Mouse (Mus musculus): ENCODE measurements at regions not wholly inside any gene's neighbourhood (a gene's known extent, or its start where the extent isn't known, plus 50 kb on each side); places are given as distances from the start of the nearest gene placed in this dataset.

GRCm38 (mm10) chr11:38715697-38716096 is 1479.9 kb upstream of the Tenm2 start:
- Histone ChIP-seq H3K4me3 (ENCODE audit: insufficient read depth, low read depth, low read length) (no peak overlapping the region), H3K9ac (ENCODE audit: low read depth, low read length) (no peak overlapping the region), H3K79me2 (ENCODE audit: control insufficient read depth, insufficient read depth, low read length) (no peaks in the 10 kb centered on the region), H3K27me3 (ENCODE audit: control insufficient read depth, insufficient read depth, low read length) (no peaks in the 10 kb centered on the region), H3K36me3 (ENCODE audit: control insufficient read depth, insufficient read depth, low read length) (no peaks in the 10 kb centered on the region), H3K4me1 (ENCODE audit: control insufficient read depth, insufficient read depth, low read length) (no peaks in the 10 kb centered on the region), H3K27ac (replicated peaks; ENCODE audit: insufficient read depth, low read depth, low read length) (no peak overlapping the region)
- TF ChIP-seq CTCF (IDR thresholded peaks at IDR 0.05; ENCODE audit: low read depth, low read length): no peak
- 83% methylated on average over 3 of the region's 3 CpGs for WGBS
- no peak for DNase-seq (ENCODE audit: extremely low read depth, low read depth, low spot score)

DNA sequence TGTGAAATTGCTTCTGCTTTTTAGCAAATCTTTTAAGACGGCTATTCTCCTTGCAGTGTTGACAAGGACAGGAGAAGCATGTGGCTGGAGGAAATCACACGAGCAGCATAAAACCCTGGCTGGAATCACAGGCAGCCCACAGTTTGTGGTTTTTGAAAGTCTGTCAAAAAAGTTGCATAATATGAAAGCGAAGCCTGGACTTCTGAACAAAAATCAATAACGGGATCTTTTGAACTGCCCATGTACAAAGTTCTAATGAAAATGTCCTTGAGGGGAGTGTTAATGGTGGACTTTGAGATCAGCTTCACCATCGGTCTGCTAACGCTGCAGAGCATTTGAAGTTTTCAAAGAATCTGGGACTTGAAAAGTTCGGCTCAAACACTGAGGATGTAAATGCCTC is 1445.5 kb upstream of the Tenm2 start:
- Histone ChIP-seq H3K79me2 (ENCODE audit: control insufficient read depth, insufficient read depth, low read length) (no peaks in the 10 kb centered on the region), H3K4me3 (ENCODE audit: insufficient read depth, low read depth, low read length) (no peak overlapping the region), H3K36me3 (ENCODE audit: control insufficient read depth, insufficient read depth, low read length) (no peaks in the 10 kb centered on the region), H3K27ac (replicated peaks; ENCODE audit: insufficient read depth, low read depth, low read length) (peak overlapping the region; percentile 71), H3K4me1 (ENCODE audit: control insufficient read depth, insufficient read depth, low read length) (peaks cover 7% of the 10 kb centered on the region; the same call in 1 of the 2 replicates), H3K9ac (ENCODE audit: low read depth, low read length) (no peak overlapping the region), H3K27me3 (ENCODE audit: control insufficient read depth, insufficient read depth, low read length) (no peaks in the 10 kb centered on the region)
- no peak for TF ChIP-seq POLR2A (IDR thresholded peaks at IDR 0.05; ENCODE audit: extremely low read depth, insufficient read depth, low read length)
- peak; percentile 97 for DNase-seq (ENCODE audit: extremely low read depth, low read depth, low spot score)
- 15% methylated on average over 7 of the region's 7 CpGs for WGBS

- Histone ChIP-seq H3K9ac (ENCODE audit: low read depth, low read length) (no peak overlapping the region), H3K36me3 (ENCODE audit: control insufficient read depth, insufficient read depth, low read length) (no peaks in the 10 kb centered on the region), H3K4me3 (ENCODE audit: insufficient read depth, low read depth, low read length) (no peak overlapping the region), H3K79me2 (ENCODE audit: control insufficient read depth, insufficient read depth, low read length) (no peaks in the 10 kb centered on the region), H3K27ac (replicated peaks; ENCODE audit: insufficient read depth, low read depth, low read length) (no peak overlapping the region), H3K4me1 (ENCODE audit: control insufficient read depth, insufficient read depth, low read length) (no peaks in the 10 kb centered on the region; the same call in 1 of the 2 replicates), H3K27me3 (ENCODE audit: control insufficient read depth, insufficient read depth, low read length) (no peaks in the 10 kb centered on the region)
- DNase-seq (ENCODE audit: extremely low read depth, low read depth, low spot score): peak; percentile 40
- 21% methylated on average over 5 of the region's 5 CpGs for WGBS
- no peak for TF ChIP-seq POLR2A (IDR thresholded peaks at IDR 0.05; ENCODE audit: extremely low read depth, insufficient read depth, low read length)
- no peak for TF ChIP-seq CTCF (IDR thresholded peaks at IDR 0.05; ENCODE audit: low read depth, low read length)
Measured at GRCm38 (mm10) chr11:38673367-38674056, 1437.7 kb upstream of the Tenm2 start.
